Mouse (Mus musculus) CH12.LX (cell line): ENCODE results near the gene Sac3d1. TPM values are rescaled to one million over a fixed set of nuclear protein-coding genes. Genes with fewer than 3 reads are reported as not detected.

Experiments
- DNase-seq: peaks from one replicate; pipeline ENCODE4 v3.0.0-alpha.2; 2013; ENCODE audit errors: extremely low read depth
- H3K27ac ChIP-seq: 2 replicates; pipeline ENCODE4 v1.5.1; 2012; ENCODE audit warnings: low read depth, mild to moderate bottlenecking, control low read depth, moderate library complexity; ENCODE audit not compliant: insufficient read depth
- H3K27me3 ChIP-seq: replicated peaks from 2 replicates; pipeline ENCODE3; 2012; ENCODE audit warnings: inconsistent platforms
- H3K36me3 ChIP-seq, 2 experiments: replicated peaks in 1 of 2; 2 replicates each; pipeline versions ENCODE3 to v1.6.1; 2012; ENCODE audit warnings: inconsistent platforms in 1 of 2, low read length in 1 of 2, mild to moderate bottlenecking in 1 of 2, mixed read lengths in 1 of 2, moderate library complexity in 1 of 2; ENCODE audit not compliant: control insufficient read depth in 1 of 2, insufficient read depth in 1 of 2
- H3K4me1 ChIP-seq, 2 experiments: 2 replicates each; pipeline ENCODE4 v1.6.1; 2012; ENCODE audit warnings: inconsistent platforms in 1 of 2, moderate library complexity in 1 of 2; ENCODE audit not compliant: insufficient read depth in 2 of 2, control insufficient read depth in 1 of 2
- H3K4me2 ChIP-seq: 2 replicates; pipeline ENCODE4 v1.6.1; 2012; ENCODE audit warnings: low read depth, mild to moderate bottlenecking, control low read depth; ENCODE audit not compliant: poor library complexity, insufficient read depth, severe bottlenecking
- H3K4me3 ChIP-seq, 3 experiments: fragments of 150-350 bp in 1 of 3; sonication (generic) in 1 of 3; replicated peaks in 1 of 3; 2 replicates each; pipeline versions ENCODE3 to v1.5.1; 2011 to 2012; ENCODE audit warnings: low read depth in 2 of 3, low read length in 2 of 3, mild to moderate bottlenecking in 2 of 3, moderate library complexity in 2 of 3, control low read depth in 1 of 3, improper control_type of control experiment in 1 of 3, inconsistent platforms in 1 of 3, mixed read lengths in 1 of 3; ENCODE audit not compliant: poor library complexity in 1 of 3
- H3K79me2 ChIP-seq: replicated peaks from 2 replicates; pipeline ENCODE4 v1.6.1; 2012; ENCODE audit warnings: mild to moderate bottlenecking, moderate library complexity; ENCODE audit not compliant: control insufficient read depth, poor library complexity, insufficient read depth, severe bottlenecking; ENCODE audit errors: extremely low read depth
- H3K9ac ChIP-seq: 2 replicates; pipeline ENCODE4 v1.6.1; 2012; ENCODE audit warnings: low read depth, mild to moderate bottlenecking, control low read depth, moderate library complexity; ENCODE audit not compliant: insufficient read depth
- H3K9me3 ChIP-seq: replicated peaks from 2 replicates; pipeline ENCODE3; 2012; ENCODE audit warnings: low read length, inconsistent platforms, mixed read lengths
- BHLHE40 ChIP-seq: IDR thresholded peaks from 2 replicates; pipeline ENCODE4 v1.6.1; 2011; ENCODE audit warnings: mild to moderate bottlenecking, low read depth, low read length, improper control_type of control experiment
- CHD1 ChIP-seq: IDR thresholded peaks from 2 replicates; pipeline ENCODE4 v1.6.1; 2012; ENCODE audit warnings: low read depth, low read length, improper control_type of control experiment, inconsistent platforms
- CTCF ChIP-seq, 2 experiments: IDR thresholded peaks in 1 of 2; conservative IDR thresholded peaks in 1 of 2; 2 replicates each; pipeline ENCODE4 v1.5.1; 2011 to 2012; ENCODE audit warnings: low read depth in 2 of 2, low read length in 2 of 2, improper control_type of control experiment in 1 of 2, inconsistent platforms in 1 of 2, mild to moderate bottlenecking in 1 of 2, moderate library complexity in 1 of 2
- E2F4 ChIP-seq: IDR thresholded peaks from 2 replicates; pipeline ENCODE4 v1.6.1; 2011; ENCODE audit warnings: low read depth, low read length, improper control_type of control experiment; ENCODE audit not compliant: insufficient replicate concordance
- EP300 ChIP-seq: IDR thresholded peaks from 2 replicates; pipeline ENCODE4 v1.6.1; 2011; ENCODE audit warnings: low read length, improper control_type of control experiment
- GABPA ChIP-seq: IDR thresholded peaks from 2 replicates; pipeline ENCODE4 v1.6.1; 2012; ENCODE audit warnings: low read depth, low read length, improper control_type of control experiment, inconsistent platforms; ENCODE audit not compliant: insufficient replicate concordance
- HCFC1 ChIP-seq: IDR thresholded peaks from 2 replicates; pipeline ENCODE4 v1.6.1; 2012; ENCODE audit warnings: low read depth, mild to moderate bottlenecking, inconsistent platforms, low read length, improper control_type of control experiment
- IRF4 ChIP-seq: IDR thresholded peaks from 2 replicates; pipeline ENCODE4 v1.6.1; 2014; ENCODE audit warnings: low read depth, mild to moderate bottlenecking, inconsistent platforms, low read length, improper control_type of control experiment
- JUN ChIP-seq: IDR thresholded peaks from 2 replicates; pipeline ENCODE4 v1.6.1; 2011; ENCODE audit warnings: low read depth, mild to moderate bottlenecking, low read length, improper control_type of control experiment, moderate library complexity; ENCODE audit not compliant: insufficient read depth
- JUND ChIP-seq: conservative IDR thresholded peaks from 2 replicates; pipeline ENCODE4 v1.6.1; 2011; ENCODE audit warnings: low read depth, low read length, improper control_type of control experiment
- KAT2A ChIP-seq: IDR thresholded peaks from 2 replicates; pipeline ENCODE4 v1.6.1; 2012; ENCODE audit warnings: low read length, improper control_type of control experiment, inconsistent platforms; ENCODE audit not compliant: insufficient replicate concordance
- MAX ChIP-seq: IDR thresholded peaks from 2 replicates; pipeline ENCODE4 v1.6.1; 2011; ENCODE audit warnings: low read length, improper control_type of control experiment
- MXI1 ChIP-seq: IDR thresholded peaks from 2 replicates; pipeline ENCODE4 v1.6.1; 2011; ENCODE audit warnings: mild to moderate bottlenecking, low read depth, low read length, improper control_type of control experiment
- MYC ChIP-seq: IDR thresholded peaks from 2 replicates; pipeline ENCODE4 v1.6.1; 2011; ENCODE audit warnings: low read depth, mild to moderate bottlenecking, improper control_type of control experiment, low read length
- NELFE ChIP-seq: IDR thresholded peaks from 2 replicates; pipeline ENCODE4 v1.6.1; 2011; ENCODE audit warnings: low read depth, low read length, improper control_type of control experiment
- NRF1 ChIP-seq: IDR thresholded peaks from 2 replicates; pipeline ENCODE4 v1.6.1; 2014; ENCODE audit warnings: low read depth, mild to moderate bottlenecking, inconsistent platforms, low read length, improper control_type of control experiment, moderate library complexity
- PAX5 ChIP-seq: IDR thresholded peaks from 2 replicates; pipeline ENCODE4 v1.6.1; 2012; ENCODE audit warnings: low read length, inconsistent platforms, mixed read lengths
- POLR2A ChIP-seq: IDR thresholded peaks from 2 replicates; pipeline ENCODE4 v1.6.1; 2011; ENCODE audit warnings: low read depth, mild to moderate bottlenecking, improper control_type of control experiment, low read length
- POLR2AphosphoS2 ChIP-seq: IDR thresholded peaks from 2 replicates; pipeline ENCODE4 v1.6.1; 2011; ENCODE audit warnings: low read depth, low read length, improper control_type of control experiment
- RCOR1 ChIP-seq: conservative IDR thresholded peaks from 2 replicates; pipeline ENCODE4 v1.6.1; 2012; ENCODE audit warnings: low read depth, mild to moderate bottlenecking, inconsistent platforms, low read length, improper control_type of control experiment
- SIN3A ChIP-seq: IDR thresholded peaks from 2 replicates; pipeline ENCODE4 v1.6.1; 2012; ENCODE audit warnings: low read length, improper control_type of control experiment, inconsistent platforms
- SMC3 ChIP-seq: IDR thresholded peaks from 2 replicates; pipeline ENCODE4 v1.6.1; 2011; ENCODE audit warnings: low read depth, low read length, improper control_type of control experiment
- TBP ChIP-seq: conservative IDR thresholded peaks from 2 replicates; pipeline ENCODE4 v1.6.1; 2011; ENCODE audit warnings: low read depth, low read length, improper control_type of control experiment
- TCF12 ChIP-seq: IDR thresholded peaks from 2 replicates; pipeline ENCODE4 v1.6.1; 2014; ENCODE audit warnings: low read depth, mild to moderate bottlenecking, inconsistent platforms, low read length, improper control_type of control experiment
- USF1 ChIP-seq: IDR thresholded peaks from 2 replicates; pipeline ENCODE4 v1.6.1; 2014; ENCODE audit warnings: low read depth, mild to moderate bottlenecking, inconsistent platforms, low read length, improper control_type of control experiment
- ZC3H11A ChIP-seq: IDR thresholded peaks from 2 replicates; pipeline ENCODE4 v1.6.1; 2012; ENCODE audit warnings: low read depth, mild to moderate bottlenecking, inconsistent platforms, low read length, improper control_type of control experiment
- ZKSCAN1 ChIP-seq: IDR thresholded peaks from 2 replicates; pipeline ENCODE4 v1.6.1; 2012; ENCODE audit warnings: low read depth, inconsistent platforms, low read length, improper control_type of control experiment, borderline replicate concordance
- ZMIZ1 ChIP-seq: IDR thresholded peaks from 2 replicates; pipeline ENCODE4 v1.6.1; 2012; ENCODE audit warnings: low read depth, mild to moderate bottlenecking, inconsistent platforms, low read length, improper control_type of control experiment
- ZNF384 ChIP-seq: IDR thresholded peaks from 2 replicates; pipeline ENCODE4 v1.6.1; 2012; ENCODE audit warnings: low read depth, low read length, improper control_type of control experiment, inconsistent platforms
- dilution Hi-C: fragments of 300-500 bp; cut with MboI; formaldehyde crosslinking; loops from 2 replicates; pipeline ENCODE4 v1.14.3; 2020; ENCODE audit warnings: low sequenced_read_pairs; ENCODE audit not compliant: extremely low pct_unique_long_range_greater_than_20kb, extremely low pct_ligation_motif_present
- in situ Hi-C: fragments of 300-500 bp; cut with MboI; formaldehyde crosslinking; loops from 3 replicates; pipeline ENCODE4 v1.14.3; 2019; ENCODE audit warnings: low sequenced_read_pairs, low pct_ligation_motif_present, low pct_unique_long_range_greater_than_20kb, mixed read lengths
- polyA plus RNA-seq: library from polyadenylated mRNA; unstranded; fragments of >175 nt; gene quantifications from 2 replicates; pipeline ENCODE4 v1.2.1, GENCODE M21; 2012; ENCODE audit warnings: low read depth; ENCODE audit not compliant: insufficient read length
- total RNA-seq, 2 experiments: library from RNA; depleted of rRNA; stranded (reverse); fragments of 300-350 nt in 1 of 2; fragments of >200 nt in 1 of 2; gene quantifications; 2 replicates each; pipeline ENCODE4 v1.2.3; 2012 to 2014

The Sac3d1 gene
- total and polyA plus RNA-seq, 3 experiments, result 27.0 to 31.9 (median 29.8) TPM

- TF ChIP-seq GABPA (no peak), POLR2A (0 out of 2 replicates have a peak, but pooled peaks have one; percentile 14), ZNF384 (no peak), NRF1 (no peak), ZKSCAN1 (no peak)
- Histone ChIP-seq H3K79me2 (peaks cover 28% of the 10 kb centered on the region), H3K27ac (no peak within 1 kb of the TSS), H3K9me3 (no peaks in the 10 kb centered on the region), H3K4me1 (peaks cover 7 to 32% of the 10 kb centered on the region in 2 experiments), H3K4me2 (no peak within 1 kb of the TSS), H3K9ac (no peak within 1 kb of the TSS), H3K36me3 (peaks cover 29 to 51% of the 10 kb centered on the region in 2 experiments), H3K27me3 (no peaks in the 10 kb centered on the region), H3K4me3 (no peak within 1 kb of the TSS)
- in situ Hi-C loops, result no loop called here
- dilution Hi-C loops, result no loop called here
- no peak for DNase-seq
Observed at GRCm38 (mm10) chr19:6079983-6080480, 38.4 kb downstream of the Sac3d1 start, which contains the start of gene Tmem262. Gene Tmem262 (plus strand): TSS chr19:6080033.

- Histone ChIP-seq H3K9me3 (no peaks in the 10 kb centered on the region), H3K36me3 (peaks cover 34 to 58% of the 10 kb centered on the region in 2 experiments), H3K4me2 (peak within 1 kb of the TSS; percentile 92), H3K9ac (peak within 1 kb of the TSS; percentile 90), H3K4me3 (peak within 1 kb of the TSS; percentile 80 to 97 (median 97)), H3K27ac (peak within 1 kb of the TSS; percentile 65; the same call in 1 of the 2 replicates), H3K4me1 (peaks cover 3 to 26% of the 10 kb centered on the region in 2 experiments), H3K27me3 (no peaks in the 10 kb centered on the region), H3K79me2 (peaks cover 20% of the 10 kb centered on the region)
- dilution Hi-C loops, result no loop called here
- in situ Hi-C loops, result no loop called here
- DNase-seq, result peak; percentile 93
- 0 out of 2 replicates have a peak, but pooled peaks have one; percentile 40 for TF ChIP-seq RCOR1
- TF ChIP-seq HCFC1, result peak; percentile 92
- no peak for TF ChIP-seq PAX5
- no peak for TF ChIP-seq JUN
- TF ChIP-seq KAT2A, result peak; percentile 91; the same call in 1 of the 2 replicates
- peak; percentile 50 for TF ChIP-seq ZNF384
- peak; percentile 23; the same call in 1 of the 2 replicates for TF ChIP-seq GABPA
- TF ChIP-seq TBP, result peak; percentile 87
- TF ChIP-seq JUND, result peak; percentile 41; the same call in 1 of the 2 replicates
- no peak for TF ChIP-seq EP300
- peak; percentile 78; the same call in 1 of the 2 replicates for TF ChIP-seq MXI1
- 0 out of 2 replicates have a peak, but pooled peaks have one; percentile 32 for TF ChIP-seq BHLHE40
- peak; percentile 72 for TF ChIP-seq POLR2A
- peak; percentile 99 for TF ChIP-seq SIN3A
- TF ChIP-seq MYC, result peak; percentile 83; the same call in 1 of the 2 replicates
- 0 out of 2 replicates have a peak, but pooled peaks have one; percentile 31 for TF ChIP-seq ZMIZ1
- TF ChIP-seq ZC3H11A, result no peak
- TF ChIP-seq SMC3, result no peak
- peak; percentile 55 for TF ChIP-seq NRF1
- no peak for TF ChIP-seq E2F4
- peak; percentile 61; the same call in 1 of the 2 replicates for TF ChIP-seq POLR2AphosphoS2
- peak; percentile 88 for TF ChIP-seq MAX
- TF ChIP-seq TCF12, result peak; percentile 86
- 0 out of 2 replicates have a peak, but pooled peaks have one; percentile 28 for TF ChIP-seq CHD1
- no peak for TF ChIP-seq CTCF (conservative IDR thresholded peaks at IDR 0.05 in 1 of 2, IDR thresholded peaks at IDR 0.05 in 1 of 2; ENCODE audit: low read depth in 2 of 2, low read length in 2 of 2)
- peak; percentile 75 for TF ChIP-seq NELFE
- TF ChIP-seq IRF4, result peak; percentile 78
- TF ChIP-seq USF1, result no peak
Observed at GRCm38 (mm10) chr19:6076564-6077393, 41.7 kb downstream of the Sac3d1 start, which contains the start of gene Vps51. Gene Vps51 (minus strand): TSS chr19:6077231.
